Mouse (Mus musculus): ENCODE measurements around the gene Inafm2. TPM values are rescaled to one million over a fixed set of nuclear protein-coding genes. Genes with fewer than 3 reads are reported as not detected.

The Inafm2 gene
- polyA plus RNA-seq, 1 experiment = 19.0 TPM

GRCm38 (mm10) chr2:118740341-118740740 is 5.2 kb upstream of the Inafm2 start:
- no peak for TF ChIP-seq POLR2A (IDR thresholded peaks at IDR 0.05; ENCODE audit: low read depth, low read length)
- no peak for TF ChIP-seq CTCF (IDR thresholded peaks at IDR 0.05; ENCODE audit: borderline replicate concordance, insufficient read depth, low read length)
- 0 out of 2 replicates have a peak, but pooled peaks cover 3% of the 10 kb centered on the region for H3K4me1 ChIP-seq (ENCODE audit: control insufficient read depth, insufficient read depth, low read length)
- H3K4me3 ChIP-seq (ENCODE audit: insufficient read depth, low read length) = no peak overlapping the region
- no peak overlapping the region for H3K27ac ChIP-seq (ENCODE audit: insufficient read depth, low read length)

DNA sequence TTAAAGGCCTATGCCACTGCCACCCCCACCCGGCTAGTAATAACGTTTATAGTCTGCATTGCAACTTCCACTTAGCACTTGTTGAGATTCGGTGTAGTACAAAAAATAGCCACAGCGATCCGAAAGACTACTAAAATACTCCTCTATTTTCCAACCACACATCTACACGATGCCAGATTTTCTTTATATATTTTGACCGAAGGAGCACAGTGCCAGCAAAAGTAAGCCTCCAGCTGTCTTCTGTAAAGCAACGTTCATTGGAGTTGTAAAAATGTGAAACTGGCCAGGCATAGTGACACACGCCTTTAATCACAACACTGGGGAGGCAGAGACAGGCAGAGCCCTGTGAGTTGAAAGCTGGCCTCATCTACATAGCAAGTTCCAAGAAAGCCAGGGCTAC is 4.4 kb upstream of the Inafm2 start:
- TF ChIP-seq POLR2A (IDR thresholded peaks at IDR 0.05; ENCODE audit: low read depth, low read length) (no peak), CTCF (IDR thresholded peaks at IDR 0.05; ENCODE audit: borderline replicate concordance, insufficient read depth, low read length) (no peak)
- Histone ChIP-seq H3K27ac (ENCODE audit: insufficient read depth, low read length) (no peak overlapping the region), H3K4me3 (ENCODE audit: insufficient read depth, low read length) (no peak overlapping the region), H3K4me1 (ENCODE audit: control insufficient read depth, insufficient read depth, low read length) (0 out of 2 replicates have a peak, but pooled peaks cover 3% of the 10 kb centered on the region)

- TF ChIP-seq CTCF (IDR thresholded peaks at IDR 0.05; ENCODE audit: borderline replicate concordance, insufficient read depth, low read length) (no peak), POLR2A (IDR thresholded peaks at IDR 0.05; ENCODE audit: low read depth, low read length) (no peak)
These were observed 2.2 kb upstream of the Inafm2 start for GRCm38 (mm10) chr2:118743261-118743943.

GRCm38 (mm10) chr2:118744621-118745020 is 937 bp upstream of the Inafm2 start:
- no peak for TF ChIP-seq POLR2A (IDR thresholded peaks at IDR 0.05; ENCODE audit: low read depth, low read length)
- no peak for TF ChIP-seq CTCF (IDR thresholded peaks at IDR 0.05; ENCODE audit: borderline replicate concordance, insufficient read depth, low read length)
- no peak overlapping the region for H3K27ac ChIP-seq (ENCODE audit: insufficient read depth, low read length)
- peaks cover 15% of the 10 kb centered on the region for H3K4me1 ChIP-seq (ENCODE audit: control insufficient read depth, insufficient read depth, low read length)
- H3K4me3 ChIP-seq (ENCODE audit: insufficient read depth, low read length) = no peak overlapping the region

More at GRCm38 (mm10) chr2:118743261-118743943, 2.2 kb upstream of the Inafm2 start:
- no peak overlapping the region for H3K27ac ChIP-seq (ENCODE audit: insufficient read depth, low read length)
- peaks cover 12% of the 10 kb centered on the region; the same call in 1 of the 2 replicates for H3K4me1 ChIP-seq (ENCODE audit: control insufficient read depth, insufficient read depth, low read length)
- no peak overlapping the region for H3K4me3 ChIP-seq (ENCODE audit: insufficient read depth, low read length)

- Histone ChIP-seq H3K4me3 (ENCODE audit: insufficient read depth, low read length) (peak overlapping the region; percentile 72), H3K27ac (ENCODE audit: insufficient read depth, low read length) (no peak overlapping the region), H3K4me1 (ENCODE audit: control insufficient read depth, insufficient read depth, low read length) (peaks cover 15% of the 10 kb centered on the region)
- TF ChIP-seq POLR2A (IDR thresholded peaks at IDR 0.05; ENCODE audit: low read depth, low read length) (no peak), CTCF (IDR thresholded peaks at IDR 0.05; ENCODE audit: borderline replicate concordance, insufficient read depth, low read length) (no peak)
These were observed 650 bp downstream of the Inafm2 start for GRCm38 (mm10) chr2:118745915-118746901.

DNA sequence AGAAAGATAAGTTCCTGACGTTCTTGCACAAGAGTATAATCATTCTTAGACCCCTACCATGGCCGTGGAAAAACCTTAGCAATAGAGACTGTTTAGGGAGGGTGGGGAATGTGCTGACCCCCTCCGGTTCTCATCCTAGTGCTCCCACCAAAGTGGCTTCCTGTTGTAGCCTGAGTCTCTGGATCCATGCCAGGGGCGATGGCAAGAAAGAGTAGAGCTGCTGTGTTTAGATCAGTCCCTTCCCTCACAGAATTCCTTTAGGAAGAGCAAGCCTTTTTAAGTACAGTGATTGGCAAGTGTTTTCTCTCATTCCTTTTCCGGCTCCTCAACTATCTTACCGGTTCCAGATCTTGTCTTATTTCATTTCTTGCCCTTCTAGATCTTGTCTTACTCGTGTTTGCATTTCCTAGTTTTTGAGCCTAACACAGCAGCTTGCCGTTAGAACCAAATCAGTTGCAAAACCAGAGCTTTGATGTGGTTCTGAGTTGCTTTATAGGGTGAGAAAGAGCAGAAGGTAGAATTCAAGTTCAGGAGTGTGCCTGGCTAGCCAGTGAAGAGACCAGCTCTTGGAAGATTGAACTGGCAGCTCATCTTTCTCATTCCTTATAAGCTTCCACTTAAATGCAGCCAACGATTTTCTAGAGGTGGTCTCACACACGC is 1.9 kb downstream of the Inafm2 start:
- Histone ChIP-seq H3K27ac (ENCODE audit: insufficient read depth, low read length) (no peak overlapping the region), H3K4me3 (ENCODE audit: insufficient read depth, low read length) (peak overlapping the region; percentile 72), H3K4me1 (ENCODE audit: control insufficient read depth, insufficient read depth, low read length) (peaks cover 15% of the 10 kb centered on the region)
- TF ChIP-seq POLR2A (IDR thresholded peaks at IDR 0.05; ENCODE audit: low read depth, low read length) (no peak), CTCF (IDR thresholded peaks at IDR 0.05; ENCODE audit: borderline replicate concordance, insufficient read depth, low read length) (no peak)

DNA sequence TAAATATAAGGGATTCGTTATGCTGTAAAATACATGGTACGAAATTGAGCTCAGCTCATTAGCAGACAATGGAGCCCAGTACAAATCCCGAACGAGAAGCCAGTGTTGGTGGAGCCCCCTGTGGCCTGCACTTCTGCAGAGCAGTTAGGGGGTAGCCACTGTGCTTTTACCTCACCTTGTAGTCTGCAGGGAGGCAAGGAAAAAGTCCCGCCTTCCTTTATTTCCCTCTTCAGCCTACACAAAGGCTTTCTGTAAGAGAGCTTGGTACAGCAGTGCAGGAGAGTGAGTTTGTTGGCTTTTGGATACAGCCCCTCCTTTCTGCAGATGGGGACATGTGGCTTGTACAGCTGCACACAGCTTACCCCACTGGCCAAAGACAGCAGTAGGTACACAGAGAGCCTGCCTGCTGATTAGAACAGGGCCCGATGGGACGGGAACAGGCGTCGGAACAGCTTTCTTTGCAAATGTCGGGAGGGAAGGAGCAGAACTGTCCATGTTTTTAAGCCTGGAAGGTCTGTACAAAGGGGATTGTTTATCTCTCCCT is 3.9 kb downstream of the Inafm2 start:
- Histone ChIP-seq H3K4me3 (ENCODE audit: insufficient read depth, low read length) (no peak overlapping the region), H3K27ac (ENCODE audit: insufficient read depth, low read length) (no peak overlapping the region), H3K4me1 (ENCODE audit: control insufficient read depth, insufficient read depth, low read length) (peaks cover 15% of the 10 kb centered on the region)
- no peak for TF ChIP-seq CTCF (IDR thresholded peaks at IDR 0.05; ENCODE audit: borderline replicate concordance, insufficient read depth, low read length)
- TF ChIP-seq POLR2A (IDR thresholded peaks at IDR 0.05; ENCODE audit: low read depth, low read length) = no peak

- Histone ChIP-seq H3K4me1 (ENCODE audit: control insufficient read depth, insufficient read depth, low read length) (peaks cover 12% of the 10 kb centered on the region), H3K4me3 (ENCODE audit: insufficient read depth, low read length) (no peak overlapping the region), H3K27ac (ENCODE audit: insufficient read depth, low read length) (no peak overlapping the region)
- no peak for TF ChIP-seq POLR2A (IDR thresholded peaks at IDR 0.05; ENCODE audit: low read depth, low read length)
- no peak for TF ChIP-seq CTCF (IDR thresholded peaks at IDR 0.05; ENCODE audit: borderline replicate concordance, insufficient read depth, low read length)
These were observed 4.9 kb downstream of the Inafm2 start for GRCm38 (mm10) chr2:118750476-118750875.

Data from embryonic fibroblast, embryonic 13.5 days (primary cell).